8 mouse cellular contexts compared by ENCODE assay signal in the genomic region with DNA sequence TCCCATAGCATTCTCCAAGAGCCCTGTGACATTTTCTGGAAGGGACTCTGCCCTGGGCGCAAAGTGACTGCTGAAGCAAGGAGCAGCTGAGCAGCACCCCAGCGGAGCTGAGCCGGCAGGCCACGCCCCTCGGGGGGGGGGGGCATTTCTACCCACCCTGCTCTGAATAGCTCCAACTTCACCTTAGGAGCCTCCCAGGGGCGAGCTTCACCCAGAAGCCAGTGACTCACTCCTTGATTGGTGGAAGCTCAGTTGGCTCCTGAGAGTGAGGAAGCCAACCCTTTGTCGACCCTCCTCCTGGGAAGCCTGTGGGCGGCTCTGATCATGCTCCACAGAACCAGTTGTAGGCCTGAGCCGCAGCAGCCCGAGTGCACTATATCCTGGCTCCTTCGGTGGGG. TPM values are rescaled to one million over a fixed set of nuclear protein-coding genes. Genes with fewer than 3 reads are reported as not detected.
DNase-seq lines count a peak whose midpoint lies in the region; ATAC-seq and TF ChIP-seq lines count a peak whose summit lies in the region.
"Had no signal": no experiment of that assay in that cellular context is flagged by ENCODE, and none has a peak within 500 bp of the region (broad histone marks: within the 10 kb centered on the region; RNA-seq: fewer than 3 reads in every experiment).

No protein-coding gene starts in this region.

- no peak for TF ChIP-seq CTCF in midbrain, postnatal 0 days (IDR thresholded peaks at IDR 0.05)
- no peak for TF ChIP-seq CTCF in layer of hippocampus, adult 2 months (conservative IDR thresholded peaks at IDR 0.05)

- ATAC-seq in midbrain, postnatal 0 days (ENCODE audit: low FRiP score), result no peak
- ATAC-seq in stomach, embryonic 16.5 days (ENCODE audit: insufficient read depth, low FRiP score), result peak; percentile 78

- WGBS in midbrain, embryonic 10.5 days, result 6% methylated on average over 11 of the region's 11 CpGs
- 21% methylated on average over 10 of the region's 11 CpGs for WGBS in midbrain, postnatal 0 days
- 3% methylated on average over 11 of the region's 11 CpGs for WGBS in heart, embryonic 10.5 days
- 8% methylated on average over 11 of the region's 11 CpGs for WGBS in limb, embryonic 10.5 days
- WGBS in stomach, embryonic 16.5 days, result 12% methylated on average over 11 of the region's 11 CpGs

- peaks cover 22% of the 10 kb centered on the region; the same call in 1 of the 2 replicates for H3K27me3 ChIP-seq in midbrain, embryonic 10.5 days (ENCODE audit: low read depth, poor library complexity, severe bottlenecking)
- no peaks in the 10 kb centered on the region for H3K27me3 ChIP-seq in midbrain, postnatal 0 days (ENCODE audit: insufficient read depth, low read length)
- peaks cover 10% of the 10 kb centered on the region; the same call in 1 of the 2 replicates for H3K27me3 ChIP-seq in heart, embryonic 10.5 days (ENCODE audit: insufficient read depth, poor library complexity, severe bottlenecking)
- no peaks in the 10 kb centered on the region for H3K27me3 ChIP-seq in limb, embryonic 10.5 days (ENCODE audit: low read depth, poor library complexity, severe bottlenecking)
- H3K27me3 ChIP-seq in stomach, embryonic 16.5 days (ENCODE audit: control insufficient read depth, insufficient read depth, low read length), result no peaks in the 10 kb centered on the region

- peaks cover 39% of the 10 kb centered on the region for H3K4me1 ChIP-seq in midbrain, embryonic 10.5 days
- peaks cover 10% of the 10 kb centered on the region; the same call in 1 of the 2 replicates for H3K4me1 ChIP-seq in midbrain, postnatal 0 days (ENCODE audit: insufficient read depth, low read length)
- peaks cover 55% of the 10 kb centered on the region for H3K4me1 ChIP-seq in heart, embryonic 10.5 days
- H3K4me1 ChIP-seq in limb, embryonic 10.5 days, result peaks cover 30% of the 10 kb centered on the region
- H3K4me1 ChIP-seq in stomach, embryonic 16.5 days (ENCODE audit: control insufficient read depth, insufficient read depth, low read length), result peaks cover 28% of the 10 kb centered on the region

- peak overlapping the region; percentile 63 for H3K27ac ChIP-seq in midbrain, embryonic 10.5 days (replicated peaks)
- H3K27ac ChIP-seq in midbrain, postnatal 0 days (ENCODE audit: low read depth, low read length), result no peak overlapping the region
- peak overlapping the region; percentile 60 for H3K27ac ChIP-seq in heart, embryonic 10.5 days
- no peak overlapping the region for H3K27ac ChIP-seq in limb, embryonic 10.5 days
- H3K27ac ChIP-seq in stomach, embryonic 16.5 days (ENCODE audit: low read length), result peak overlapping the region; percentile 38
- no peak overlapping the region for H3K27ac ChIP-seq in layer of hippocampus, adult 2 months

- no peak overlapping the region for H3K9ac ChIP-seq in midbrain, postnatal 0 days (replicated peaks; ENCODE audit: low read length, poor library complexity, severe bottlenecking)
- no peak overlapping the region for H3K9ac ChIP-seq in stomach, embryonic 16.5 days (ENCODE audit: low read length)

- no peak overlapping the region for H3K4me2 ChIP-seq in midbrain, postnatal 0 days (ENCODE audit: low read depth, low read length, poor library complexity, severe bottlenecking)
- H3K4me2 ChIP-seq in stomach, embryonic 16.5 days (ENCODE audit: low read depth, low read length), result peak overlapping the region; percentile 33

- H3K4me3 ChIP-seq in midbrain, embryonic 10.5 days, result 0 out of 2 replicates have a peak overlapping the region, but pooled peaks have one; percentile 4
- H3K4me3 ChIP-seq in midbrain, postnatal 0 days (ENCODE audit: low read depth, low read length), result no peak overlapping the region
- peak overlapping the region; percentile 38 for H3K4me3 ChIP-seq in heart, embryonic 10.5 days
- peak overlapping the region; percentile 25 for H3K4me3 ChIP-seq in limb, embryonic 10.5 days
- H3K4me3 ChIP-seq in stomach, embryonic 16.5 days (replicated peaks; ENCODE audit: low read length), result no peak overlapping the region
- no peak overlapping the region for H3K4me3 ChIP-seq in layer of hippocampus, adult 2 months

- DNase-seq in midbrain, embryonic 10.5 days (ENCODE audit: low spot score), result no peak
- no peak for DNase-seq in midbrain, postnatal 0 days (ENCODE audit: low spot score)
- peak; percentile 89 for DNase-seq in heart, embryonic 10.5 days (ENCODE audit: low spot score)
- no peak for DNase-seq in limb, embryonic 10.5 days (ENCODE audit: low spot score)
- DNase-seq in spleen, postnatal 14 days (ENCODE audit: low spot score in 2 of 2), result no peak
- no peak for DNase-seq in layer of hippocampus, adult 2 months (ENCODE audit: low spot score in 2 of 2)

- H3K36me3 ChIP-seq in midbrain, embryonic 10.5 days, result peaks cover 13% of the 10 kb centered on the region; the same call in 1 of the 2 replicates
- H3K36me3 ChIP-seq in midbrain, postnatal 0 days (ENCODE audit: insufficient read depth, low read length), result peaks cover 12% of the 10 kb centered on the region; the same call in 1 of the 2 replicates
- no peaks in the 10 kb centered on the region for H3K36me3 ChIP-seq in heart, embryonic 10.5 days
- H3K36me3 ChIP-seq in limb, embryonic 10.5 days, result no peaks in the 10 kb centered on the region
- H3K36me3 ChIP-seq in stomach, embryonic 16.5 days (ENCODE audit: control insufficient read depth, insufficient read depth, low read length), result no peaks in the 10 kb centered on the region

- no peaks in the 10 kb centered on the region for H3K9me3 ChIP-seq in midbrain, embryonic 10.5 days (replicated peaks)
- H3K9me3 ChIP-seq in midbrain, postnatal 0 days (ENCODE audit: low read length), result no peaks in the 10 kb centered on the region
- H3K9me3 ChIP-seq in heart, embryonic 10.5 days, result no peaks in the 10 kb centered on the region
- H3K9me3 ChIP-seq in limb, embryonic 10.5 days (replicated peaks), result no peaks in the 10 kb centered on the region
- no peaks in the 10 kb centered on the region for H3K9me3 ChIP-seq in stomach, embryonic 16.5 days (replicated peaks; ENCODE audit: control insufficient read depth, low read length)

RNA-seq across cellular contexts. Expression of a gene that starts 10.0 kb away (rescaled TPM):
- polyA plus RNA-seq in midbrain, embryonic 10.5 days (2016; fragmentation: Nextera tagmentation; extraction: Ambion mirVana), result 13.6 and 14.3 TPM in 2 replicates
- 82.0 and 111 TPM in 2 replicates for total RNA-seq in midbrain, postnatal 0 days (2014; rRNA removed)
- polyA plus RNA-seq in midbrain, postnatal 0 days (2015; fragmentation: Nextera tagmentation; extraction: Ambion mirVana), result 105 and 110 TPM in 2 replicates
- polyA plus RNA-seq in heart, embryonic 10.5 days (2016; fragmentation: Nextera tagmentation; extraction: Ambion mirVana), result 6.2 and 11.0 TPM in 2 replicates
- 2.7 and 5.3 TPM in 2 replicates for polyA plus RNA-seq in limb, embryonic 10.5 days (2016; fragmentation: Nextera tagmentation; extraction: Ambion mirVana)
- polyA plus RNA-seq in stomach, embryonic 16.5 days (2015; fragmentation: Nextera tagmentation; extraction: Ambion mirVana), result 11.6 and 16.4 TPM in 2 replicates
- 100 to 1,000 TPM; 396 to 397 TPM for total RNA-seq in layer of hippocampus, adult 2 months (2021)
- total RNA-seq: common myeloid progenitor, adult 5-6 weeks had no signal

RNA-seq across cellular contexts. Expression of a gene that starts 28.4 kb away (rescaled TPM):
- not detected in 2 replicates for polyA plus RNA-seq in midbrain, embryonic 10.5 days (2016; fragmentation: Nextera tagmentation; extraction: Ambion mirVana)
- total RNA-seq in midbrain, postnatal 0 days (2014; rRNA removed), result 8.5 TPM in 1 of 2 replicates, not detected in the other
- polyA plus RNA-seq in midbrain, postnatal 0 days (2015; fragmentation: Nextera tagmentation; extraction: Ambion mirVana), result 4.4 and 4.7 TPM in 2 replicates
- polyA plus RNA-seq in heart, embryonic 10.5 days (2016; fragmentation: Nextera tagmentation; extraction: Ambion mirVana), result 0.57 and 0.63 TPM in 2 replicates
- not detected in 2 replicates for polyA plus RNA-seq in limb, embryonic 10.5 days (2016; fragmentation: Nextera tagmentation; extraction: Ambion mirVana)
- 0.30 TPM in 1 of 2 replicates, not detected in the other for polyA plus RNA-seq in stomach, embryonic 16.5 days (2015; fragmentation: Nextera tagmentation; extraction: Ambion mirVana)
- total RNA-seq in layer of hippocampus, adult 2 months (2021), result 1 to 10 TPM; 3.4 to 6.0 TPM

RNA-seq across cellular contexts. Expression of a gene that starts 36.4 kb away (rescaled TPM):
- not detected in 2 replicates for polyA plus RNA-seq in midbrain, embryonic 10.5 days (2016; fragmentation: Nextera tagmentation; extraction: Ambion mirVana)
- not detected in 2 replicates for total RNA-seq in midbrain, postnatal 0 days (2014; rRNA removed)
- not detected in 2 replicates for polyA plus RNA-seq in midbrain, postnatal 0 days (2015; fragmentation: Nextera tagmentation; extraction: Ambion mirVana)
- not detected in 2 replicates for polyA plus RNA-seq in heart, embryonic 10.5 days (2016; fragmentation: Nextera tagmentation; extraction: Ambion mirVana)
- polyA plus RNA-seq in limb, embryonic 10.5 days (2016; fragmentation: Nextera tagmentation; extraction: Ambion mirVana), result not detected in 2 replicates
- polyA plus RNA-seq in stomach, embryonic 16.5 days (2015; fragmentation: Nextera tagmentation; extraction: Ambion mirVana), result not detected in 2 replicates
- under 1 TPM in 1 of 2 experiments, not detected in 1; 0.37 TPM for total RNA-seq in layer of hippocampus, adult 2 months (2021)
- total RNA-seq: common myeloid progenitor, adult 5-6 weeks had no signal

RNA-seq across cellular contexts. Expression of a gene that starts 56.3 kb away (rescaled TPM):
- polyA plus RNA-seq in midbrain, embryonic 10.5 days (2016; fragmentation: Nextera tagmentation; extraction: Ambion mirVana), result 50.4 and 52.6 TPM in 2 replicates
- 101 and 110 TPM in 2 replicates for total RNA-seq in midbrain, postnatal 0 days (2014; rRNA removed)
- 46.5 and 54.8 TPM in 2 replicates for polyA plus RNA-seq in midbrain, postnatal 0 days (2015; fragmentation: Nextera tagmentation; extraction: Ambion mirVana)
- 97.9 and 129 TPM in 2 replicates for polyA plus RNA-seq in heart, embryonic 10.5 days (2016; fragmentation: Nextera tagmentation; extraction: Ambion mirVana)
- polyA plus RNA-seq in limb, embryonic 10.5 days (2016; fragmentation: Nextera tagmentation; extraction: Ambion mirVana), result 51.2 and 65.5 TPM in 2 replicates
- polyA plus RNA-seq in stomach, embryonic 16.5 days (2015; fragmentation: Nextera tagmentation; extraction: Ambion mirVana), result 84.6 and 94.3 TPM in 2 replicates
- total RNA-seq in layer of hippocampus, adult 2 months (2021), result 10 to 100 TPM; 78.2 to 83.7 TPM

RNA-seq across cellular contexts. Expression of a gene that starts 56.3 kb away (rescaled TPM):
- polyA plus RNA-seq in midbrain, embryonic 10.5 days (2016; fragmentation: Nextera tagmentation; extraction: Ambion mirVana), result 185 and 201 TPM in 2 replicates
- 60.6 and 62.7 TPM in 2 replicates for total RNA-seq in midbrain, postnatal 0 days (2014; rRNA removed)
- polyA plus RNA-seq in midbrain, postnatal 0 days (2015; fragmentation: Nextera tagmentation; extraction: Ambion mirVana), result 162 and 164 TPM in 2 replicates
- 148 and 158 TPM in 2 replicates for polyA plus RNA-seq in heart, embryonic 10.5 days (2016; fragmentation: Nextera tagmentation; extraction: Ambion mirVana)
- 195 and 198 TPM in 2 replicates for polyA plus RNA-seq in limb, embryonic 10.5 days (2016; fragmentation: Nextera tagmentation; extraction: Ambion mirVana)
- 78.3 and 84.7 TPM in 2 replicates for polyA plus RNA-seq in stomach, embryonic 16.5 days (2015; fragmentation: Nextera tagmentation; extraction: Ambion mirVana)
- total RNA-seq in layer of hippocampus, adult 2 months (2021), result 10 to 100 TPM; 60.9 to 67.2 TPM

Comparison
In these comparisons a context has a peak if more than half of its experiments do, and no peak if none do; other contexts are left out.
1. H3K27ac ChIP-seq: peak in midbrain, embryonic 10.5 days (single experiment), heart, embryonic 10.5 days (single experiment) and stomach, embryonic 16.5 days (single experiment); none in midbrain, postnatal 0 days (single experiment), limb, embryonic 10.5 days (single experiment) and layer of hippocampus, adult 2 months (single experiment).
2. H3K4me3 ChIP-seq: peak in midbrain, embryonic 10.5 days (single experiment), heart, embryonic 10.5 days (single experiment) and limb, embryonic 10.5 days (single experiment); none in midbrain, postnatal 0 days (single experiment), stomach, embryonic 16.5 days (single experiment) and layer of hippocampus, adult 2 months (single experiment).